Mouse (Mus musculus): ENCODE data around the gene Hebp2.

GRCm38 (mm10) chr10:18489936-18490335 lies 55.9 kb downstream of the Hebp2 start:
- TF ChIP-seq CTCF (IDR thresholded peaks at IDR 0.05; ENCODE audit: low read depth) (no peak), EP300 (IDR thresholded peaks at IDR 0.05; ENCODE audit: low read depth) (no peak)
